Mouse (Mus musculus) cortical plate, adult 2 months (tissue): ENCODE measurements around the gene Timm9.

Source experiments
- CTCF ChIP-seq: fragments of 200-500 bp; IDR thresholded peaks from 2 replicates; pipeline ENCODE4 v1.5.1; 2011; ENCODE audit warnings: mild to moderate bottlenecking, control low read depth, low read length; ENCODE audit not compliant: insufficient read depth; ENCODE audit errors: extremely low read depth
- POLR2A ChIP-seq: fragments of 200-500 bp; IDR thresholded peaks from 2 replicates; pipeline ENCODE4 v1.6.1; 2011; ENCODE audit warnings: mild to moderate bottlenecking, low read length, control low read depth; ENCODE audit not compliant: insufficient read depth; ENCODE audit errors: extremely low read depth

DNA sequence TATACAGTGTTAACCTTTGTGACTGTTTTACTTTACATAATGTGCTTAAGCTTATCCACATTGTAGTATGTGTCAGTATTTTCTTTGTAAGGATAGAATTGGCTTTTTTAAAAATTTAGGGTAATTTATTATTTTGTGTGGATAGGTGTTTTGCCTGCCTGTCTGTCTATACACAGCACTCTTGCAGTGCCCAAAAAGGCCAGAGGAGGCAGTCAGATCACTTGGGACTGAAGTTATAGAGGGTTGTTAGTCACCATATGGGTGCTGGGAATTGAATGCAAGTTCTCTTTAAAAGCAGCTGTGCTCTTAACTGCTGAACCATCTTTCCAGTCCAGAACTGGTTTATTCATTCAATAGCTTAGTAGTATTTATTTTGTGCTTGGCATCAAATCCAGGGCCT is 4.7 kb upstream of the Timm9 start:
- TF ChIP-seq CTCF (no peak), POLR2A (no peak)
